Mouse (Mus musculus): ENCODE measurements around the gene Tmem17.

DNA sequence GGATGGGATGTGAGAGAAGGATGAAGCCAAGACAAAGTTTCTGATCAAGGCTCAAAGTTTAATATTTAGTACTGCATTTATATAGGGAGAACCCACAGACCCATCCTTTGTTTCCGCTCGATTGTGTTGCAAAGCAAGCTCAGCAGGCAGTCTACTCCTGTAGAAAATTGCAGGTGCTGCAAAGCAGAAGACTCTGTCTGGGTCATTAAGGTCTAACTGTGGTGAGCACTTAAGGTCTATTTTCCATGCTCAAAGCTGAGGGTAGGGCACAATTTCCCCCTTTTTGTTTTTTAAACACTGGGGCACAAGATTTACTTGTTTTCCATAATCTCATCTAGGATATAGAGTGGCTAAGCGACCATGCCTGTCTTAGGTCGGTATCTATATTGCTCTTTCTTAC lies 8.4 kb downstream of the Tmem17 start:
- TF ChIP-seq CTCF (IDR thresholded peaks at IDR 0.05; ENCODE audit: low read depth, low read length) (no peak), POLR2A (IDR thresholded peaks at IDR 0.05; ENCODE audit: borderline replicate concordance, low read depth, low read length) (no peak)
